Mouse (Mus musculus) heart, embryonic 11.5 days (tissue): ENCODE results near the gene Fto. TPM values are rescaled to one million over a fixed set of nuclear protein-coding genes. Genes with fewer than 3 reads are reported as not detected.

Source experiments
- ATAC-seq: fragments of 200-750 bp; cut with Nextera tagmentation; replicated peaks from 2 replicates; pipeline ENCODE4 v1.8.0; 2017; ENCODE audit warnings: moderate library complexity; ENCODE audit not compliant: insufficient number of reproducible peaks, low FRiP score, low TSS enrichment
- H3K27ac ChIP-seq: fragments of 300-500 bp; sonication (generic); 2 replicates; pipeline ENCODE4 v1.5.1; 2014; ENCODE audit warnings: mild to moderate bottlenecking, low read depth, low read length
- H3K27me3 ChIP-seq: fragments of 300-500 bp; sonication (generic); 2 replicates; pipeline ENCODE4 v1.6.1; 2014; ENCODE audit warnings: mild to moderate bottlenecking, low read length, mixed read lengths; ENCODE audit not compliant: control insufficient read depth, insufficient read depth
- H3K36me3 ChIP-seq: fragments of 300-500 bp; sonication (generic); 2 replicates; pipeline ENCODE4 v1.6.1; 2014; ENCODE audit warnings: mild to moderate bottlenecking, low read length, moderate library complexity, mixed read lengths; ENCODE audit not compliant: control insufficient read depth, insufficient read depth
- H3K4me1 ChIP-seq: fragments of 300-500 bp; sonication (generic); 2 replicates; pipeline ENCODE4 v1.6.1; 2014; ENCODE audit warnings: low read length; ENCODE audit not compliant: control insufficient read depth, insufficient read depth
- H3K4me2 ChIP-seq: fragments of 300-500 bp; sonication (generic); 2 replicates; pipeline ENCODE4 v1.6.1; 2014; ENCODE audit warnings: mild to moderate bottlenecking, moderate library complexity
- H3K4me3 ChIP-seq: fragments of 300-500 bp; sonication (generic); 2 replicates; pipeline ENCODE4 v1.5.1; 2014; ENCODE audit warnings: low read depth, low read length
- H3K9ac ChIP-seq: fragments of 300-500 bp; sonication (generic); 2 replicates; pipeline ENCODE4 v1.6.1; 2014; ENCODE audit warnings: mild to moderate bottlenecking, low read depth, low read length, moderate library complexity
- H3K9me3 ChIP-seq: fragments of 300-500 bp; sonication (generic); replicated peaks from 2 replicates; pipeline ENCODE4 v1.6.1; 2016; ENCODE audit warnings: low read length; ENCODE audit not compliant: control insufficient read depth
- WGBS: fragments of 180-500 bp; shearing (Covaris S2); extraction: QIAGEN DNeasy Blood & Tissue Kit; methylation state at CpG from one replicate; pipeline ENCODE4 v1.1.7; 2014; ENCODE audit not compliant: insufficient replicate concordance; 5-methylcytosine and 5-hydroxymethylcytosine counted together
- polyA plus RNA-seq: library from polyadenylated mRNA; unstranded; fragments of >200 nt; fragmentation: Nextera tagmentation; extraction: Ambion mirVana; gene quantifications from 2 replicates; pipeline ENCODE4 v1.2.1, GENCODE M21; 2014

The Fto gene
- polyA plus RNA-seq, 1 experiment from 2014 or later: 70.1 TPM

DNA sequence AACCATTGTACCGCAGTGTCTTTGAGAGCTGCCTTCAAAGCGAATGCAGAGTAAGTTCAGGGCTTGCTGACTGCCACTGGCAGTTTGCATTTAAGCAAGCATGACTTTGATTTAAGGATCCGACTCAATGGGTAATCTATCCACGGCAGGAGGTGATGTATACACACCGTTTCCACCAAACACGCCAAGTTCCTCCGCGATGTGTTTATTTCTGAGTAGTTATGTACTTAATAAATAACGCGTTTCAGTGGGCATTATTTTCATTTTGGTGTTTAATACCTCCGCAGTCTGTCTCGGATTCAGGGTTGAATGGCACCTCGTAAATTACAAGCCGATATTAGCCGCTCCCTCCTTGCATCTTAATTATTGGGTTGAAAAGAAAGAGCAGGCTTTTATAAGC is 366.1 kb downstream of the Fto start:
- ATAC-seq: no peak
- no peaks in the 10 kb centered on the region for H3K4me1 ChIP-seq
- no peak overlapping the region for H3K27ac ChIP-seq
- H3K4me3 ChIP-seq: no peak overlapping the region
- no peaks in the 10 kb centered on the region for H3K36me3 ChIP-seq
- 77% methylated on average over 15 of the region's 15 CpGs for WGBS
- H3K27me3 ChIP-seq: peaks cover 2% of the 10 kb centered on the region; the same call in 1 of the 2 replicates
- H3K9me3 ChIP-seq: no peaks in the 10 kb centered on the region
- no peak overlapping the region for H3K9ac ChIP-seq
- no peak overlapping the region for H3K4me2 ChIP-seq

DNA sequence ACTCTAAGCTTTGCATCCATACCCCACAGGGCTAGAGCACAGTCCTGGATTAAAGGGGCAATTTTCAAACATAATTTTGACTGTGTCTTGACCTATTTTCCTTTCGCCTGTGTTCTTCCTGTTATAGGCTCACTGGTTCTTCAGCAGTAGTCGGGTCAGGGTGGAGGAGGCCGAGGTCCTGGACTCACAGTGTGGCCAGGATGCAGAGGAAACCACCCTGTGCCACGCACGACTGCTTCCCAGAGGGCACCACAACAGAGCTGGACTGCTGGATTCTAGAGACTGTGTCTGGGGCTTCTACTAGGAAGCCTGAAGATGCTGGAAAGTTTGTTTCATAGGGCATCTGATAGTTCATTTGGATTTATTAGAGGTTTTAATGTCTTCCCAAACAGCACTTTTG is 366.8 kb downstream of the Fto start:
- Histone ChIP-seq H3K4me1 (no peaks in the 10 kb centered on the region), H3K36me3 (no peaks in the 10 kb centered on the region), H3K27me3 (peaks cover 2% of the 10 kb centered on the region; the same call in 1 of the 2 replicates), H3K4me3 (no peak overlapping the region), H3K4me2 (no peak overlapping the region), H3K27ac (no peak overlapping the region), H3K9ac (no peak overlapping the region), H3K9me3 (no peaks in the 10 kb centered on the region)
- ATAC-seq: no peak
- WGBS: 77% methylated on average over 5 of the region's 5 CpGs

DNA sequence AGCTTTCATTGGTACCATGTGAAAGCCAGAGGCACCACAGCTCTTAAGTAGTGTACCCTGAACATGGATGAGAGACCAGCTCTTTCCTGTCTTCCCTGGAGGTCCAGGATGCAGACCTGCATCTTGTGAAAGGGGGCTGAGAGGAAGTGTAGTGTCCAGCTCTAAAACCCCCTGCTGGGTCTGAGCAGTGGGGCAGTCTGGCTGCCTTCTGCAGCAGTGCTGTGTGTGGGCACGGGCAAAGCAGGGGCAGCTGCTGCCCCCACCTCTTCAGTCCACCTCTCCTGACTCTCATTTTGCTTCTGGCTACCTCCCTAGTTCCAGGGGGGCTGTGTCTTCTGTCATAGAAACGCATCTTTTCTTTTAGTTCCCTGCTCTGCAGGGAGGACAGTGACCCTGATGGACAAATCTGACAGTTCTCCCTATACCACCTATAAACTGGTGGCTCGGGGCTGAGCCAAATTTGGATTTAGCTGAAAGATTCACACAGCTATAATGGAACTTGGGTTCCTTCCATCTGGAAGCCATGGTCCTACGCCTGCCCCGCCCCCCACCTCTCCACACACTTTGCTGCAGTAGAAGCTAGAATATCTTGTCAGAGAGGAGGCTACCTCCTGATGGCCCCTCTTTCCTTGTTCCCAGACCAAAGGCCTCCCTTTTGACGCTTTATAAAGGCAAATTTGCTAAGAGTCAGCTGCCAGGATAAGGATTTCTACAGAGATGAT is 371.4 kb downstream of the Fto start:
- 68% methylated on average over 6 of the region's 6 CpGs for WGBS
- no peak overlapping the region for H3K27ac ChIP-seq
- no peak overlapping the region for H3K4me3 ChIP-seq
- H3K36me3 ChIP-seq: no peaks in the 10 kb centered on the region
- 0 out of 2 replicates have a peak, but pooled peaks cover 5% of the 10 kb centered on the region for H3K4me1 ChIP-seq
- no peak for ATAC-seq
- H3K9ac ChIP-seq: no peak overlapping the region
- H3K4me2 ChIP-seq: no peak overlapping the region
- H3K27me3 ChIP-seq: peaks cover 2% of the 10 kb centered on the region; the same call in 1 of the 2 replicates
- H3K9me3 ChIP-seq: no peaks in the 10 kb centered on the region

DNA sequence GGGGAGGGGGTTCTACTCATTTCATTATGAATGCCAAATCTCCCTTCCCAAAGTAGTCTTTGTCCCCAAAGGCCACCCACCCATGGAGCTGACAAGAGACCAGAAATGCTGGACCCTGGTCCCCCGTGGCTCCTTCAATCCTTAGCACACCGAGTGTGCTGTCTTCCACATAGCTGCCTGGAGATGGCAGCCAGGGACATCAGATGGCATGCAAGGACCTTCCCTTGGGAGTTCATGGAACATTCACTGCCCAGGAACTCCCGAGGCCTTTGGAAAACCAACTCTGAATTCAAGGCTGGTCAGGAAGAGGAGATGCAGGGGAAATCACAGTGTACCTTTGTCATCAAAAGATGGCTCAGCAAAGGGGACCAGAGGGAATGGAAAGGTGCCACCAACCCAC is 372.1 kb downstream of the Fto start:
- H3K9ac ChIP-seq: no peak overlapping the region
- 30% methylated on average over 3 of the region's 3 CpGs for WGBS
- H3K27ac ChIP-seq: no peak overlapping the region
- no peaks in the 10 kb centered on the region for H3K36me3 ChIP-seq
- 0 out of 2 replicates have a peak, but pooled peaks cover 5% of the 10 kb centered on the region for H3K4me1 ChIP-seq
- peaks cover 2% of the 10 kb centered on the region; the same call in 1 of the 2 replicates for H3K27me3 ChIP-seq
- no peak overlapping the region for H3K4me2 ChIP-seq
- H3K4me3 ChIP-seq: no peak overlapping the region
- no peak for ATAC-seq
- no peaks in the 10 kb centered on the region for H3K9me3 ChIP-seq

DNA sequence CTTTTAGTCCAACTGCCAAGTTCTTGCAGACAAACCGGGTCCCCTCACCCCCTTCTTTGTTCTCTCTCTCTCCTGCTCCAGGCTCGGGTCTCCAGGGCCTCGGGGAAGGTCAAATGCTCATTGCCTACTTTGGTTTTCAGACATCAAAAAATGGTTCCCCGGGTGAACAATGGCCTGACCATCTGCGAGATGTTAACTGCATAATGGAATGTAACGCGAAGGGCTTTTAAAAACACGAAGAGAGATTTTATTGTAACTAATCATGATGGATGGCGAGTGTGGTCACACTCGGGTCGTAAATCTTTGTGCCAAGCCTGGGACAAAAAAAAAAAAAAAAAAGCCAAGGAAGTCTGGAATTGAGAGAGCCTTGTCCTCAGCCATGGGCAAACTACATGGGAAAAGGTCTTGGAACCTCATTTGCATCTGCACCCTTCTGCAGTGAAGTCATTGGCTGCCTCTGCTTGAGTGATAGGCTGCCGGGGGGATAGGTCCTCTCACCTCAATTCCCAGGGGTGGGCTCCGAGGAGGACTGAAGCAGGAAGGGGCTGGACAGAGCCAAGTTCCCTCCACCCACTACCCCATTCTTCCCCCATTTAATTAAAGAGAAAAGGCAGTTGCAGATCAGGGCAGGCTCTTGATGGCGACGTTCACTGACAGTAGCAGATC is 378.9 kb downstream of the Fto start:
- Histone ChIP-seq H3K9me3 (no peaks in the 10 kb centered on the region), H3K9ac (no peak overlapping the region), H3K4me3 (no peak overlapping the region), H3K36me3 (no peaks in the 10 kb centered on the region), H3K27ac (no peak overlapping the region), H3K4me2 (no peak overlapping the region), H3K4me1 (no peaks in the 10 kb centered on the region), H3K27me3 (no peaks in the 10 kb centered on the region)
- 57% methylated on average over 15 of the region's 15 CpGs for WGBS
- ATAC-seq: no peak

DNA sequence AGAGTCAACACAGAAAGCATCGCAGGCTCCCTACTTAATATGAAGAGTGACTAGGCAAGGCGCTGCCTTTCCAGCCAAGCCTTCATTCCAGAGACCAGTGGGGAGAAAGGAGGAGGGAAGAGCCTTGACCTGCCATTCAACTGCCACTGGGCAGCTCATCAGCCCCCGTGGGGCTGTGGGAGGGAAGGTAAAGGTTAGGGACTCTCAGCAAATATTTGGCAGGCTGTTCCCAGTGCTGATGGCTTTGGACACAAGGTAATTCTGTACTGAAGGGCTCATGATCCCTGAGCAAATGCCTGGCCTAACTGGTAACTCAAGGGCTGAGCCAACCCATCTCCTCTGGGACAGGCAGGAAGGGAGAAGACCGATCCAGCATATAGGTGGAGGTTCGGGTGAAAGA is 393.2 kb downstream of the Fto start:
- 69% methylated on average over 5 of the region's 5 CpGs for WGBS
- H3K4me2 ChIP-seq: no peak overlapping the region
- no peaks in the 10 kb centered on the region for H3K27me3 ChIP-seq
- H3K36me3 ChIP-seq: no peaks in the 10 kb centered on the region
- no peaks in the 10 kb centered on the region for H3K9me3 ChIP-seq
- H3K4me3 ChIP-seq: no peak overlapping the region
- H3K9ac ChIP-seq: no peak overlapping the region
- no peak overlapping the region for H3K27ac ChIP-seq
- H3K4me1 ChIP-seq: peaks cover 16% of the 10 kb centered on the region
- no peak for ATAC-seq

DNA sequence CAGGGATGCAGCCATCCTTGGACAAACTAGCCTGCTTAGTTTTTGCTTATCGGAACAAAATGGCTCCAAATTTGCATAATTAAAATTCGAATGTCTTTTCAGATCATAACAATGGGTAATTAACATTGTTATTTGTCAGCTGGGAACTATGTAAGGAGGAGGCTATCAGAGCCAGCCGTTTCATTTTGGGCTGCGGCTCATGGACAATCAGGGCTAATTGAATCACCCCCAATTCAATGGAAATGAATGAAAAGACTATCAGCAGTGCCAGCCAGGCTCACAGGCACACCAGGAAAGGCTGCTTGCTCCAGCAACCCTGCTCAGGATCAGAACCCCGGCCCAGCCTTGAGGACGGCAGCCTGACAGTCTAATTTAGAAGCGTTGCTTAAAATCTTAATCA is 395.3 kb downstream of the Fto start:
- H3K9me3 ChIP-seq: no peaks in the 10 kb centered on the region
- no peak overlapping the region for H3K27ac ChIP-seq
- no peak overlapping the region for H3K4me3 ChIP-seq
- ATAC-seq: no peak
- H3K36me3 ChIP-seq: no peaks in the 10 kb centered on the region
- H3K4me1 ChIP-seq: peaks cover 29% of the 10 kb centered on the region
- H3K9ac ChIP-seq: no peak overlapping the region
- H3K27me3 ChIP-seq: no peaks in the 10 kb centered on the region
- 76% methylated on average over 7 of the region's 7 CpGs for WGBS
- H3K4me2 ChIP-seq: no peak overlapping the region

DNA sequence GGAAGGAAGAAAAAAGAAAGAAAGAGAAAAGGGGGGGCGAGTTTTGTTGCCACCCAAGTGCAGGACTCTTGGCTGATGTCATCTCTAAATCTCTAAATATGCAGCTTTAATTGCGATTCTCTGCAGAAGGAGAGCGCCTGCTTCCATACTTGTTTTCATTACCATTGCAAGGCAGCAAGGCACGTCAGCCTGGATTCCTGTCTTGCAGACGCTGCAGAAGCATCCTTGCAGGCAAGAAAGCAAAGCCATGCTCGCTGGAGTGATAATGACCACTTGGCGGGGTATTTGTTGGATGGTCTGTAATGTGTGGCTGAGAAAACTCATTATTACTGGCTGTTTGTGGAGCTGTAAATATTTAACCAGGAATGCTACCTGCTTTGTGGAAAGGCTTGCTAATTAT is 396.4 kb downstream of the Fto start:
- H3K27me3 ChIP-seq: no peaks in the 10 kb centered on the region
- H3K9me3 ChIP-seq: no peaks in the 10 kb centered on the region
- H3K36me3 ChIP-seq: no peaks in the 10 kb centered on the region
- H3K4me2 ChIP-seq: no peak overlapping the region
- no peak overlapping the region for H3K9ac ChIP-seq
- H3K4me3 ChIP-seq: no peak overlapping the region
- 33% methylated on average over 7 of the region's 7 CpGs for WGBS
- ATAC-seq: no peak
- H3K27ac ChIP-seq: no peak overlapping the region
- H3K4me1 ChIP-seq: peaks cover 34% of the 10 kb centered on the region

DNA sequence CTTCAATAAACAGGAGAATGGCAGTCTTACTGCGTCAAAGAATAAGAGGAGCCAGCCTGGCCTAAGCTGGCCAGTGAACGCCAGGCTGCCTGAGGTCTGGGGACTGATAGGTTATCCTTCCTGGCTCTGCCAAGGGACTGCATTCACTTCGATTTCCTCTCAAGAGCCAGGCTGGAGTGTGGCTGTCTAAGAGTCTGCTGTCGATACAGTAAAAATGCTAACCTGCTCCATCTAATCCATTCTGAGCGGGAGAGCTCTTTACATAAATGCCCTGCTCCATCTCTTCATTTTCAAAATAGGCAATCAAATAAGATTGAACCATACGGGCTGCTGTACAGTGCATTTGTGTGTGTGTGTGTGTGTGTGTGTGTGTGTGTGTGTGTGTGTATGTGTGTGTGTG is 397.9 kb downstream of the Fto start:
- Histone ChIP-seq H3K27me3 (no peaks in the 10 kb centered on the region), H3K4me2 (no peak overlapping the region), H3K36me3 (no peaks in the 10 kb centered on the region), H3K9ac (no peak overlapping the region), H3K4me1 (peaks cover 46% of the 10 kb centered on the region), H3K9me3 (no peaks in the 10 kb centered on the region), H3K27ac (no peak overlapping the region), H3K4me3 (no peak overlapping the region)
- no peak for ATAC-seq
- WGBS: 44% methylated on average over 6 of the region's 6 CpGs
